Mouse (Mus musculus): ENCODE measurements around the gene Fancc.

DNA sequence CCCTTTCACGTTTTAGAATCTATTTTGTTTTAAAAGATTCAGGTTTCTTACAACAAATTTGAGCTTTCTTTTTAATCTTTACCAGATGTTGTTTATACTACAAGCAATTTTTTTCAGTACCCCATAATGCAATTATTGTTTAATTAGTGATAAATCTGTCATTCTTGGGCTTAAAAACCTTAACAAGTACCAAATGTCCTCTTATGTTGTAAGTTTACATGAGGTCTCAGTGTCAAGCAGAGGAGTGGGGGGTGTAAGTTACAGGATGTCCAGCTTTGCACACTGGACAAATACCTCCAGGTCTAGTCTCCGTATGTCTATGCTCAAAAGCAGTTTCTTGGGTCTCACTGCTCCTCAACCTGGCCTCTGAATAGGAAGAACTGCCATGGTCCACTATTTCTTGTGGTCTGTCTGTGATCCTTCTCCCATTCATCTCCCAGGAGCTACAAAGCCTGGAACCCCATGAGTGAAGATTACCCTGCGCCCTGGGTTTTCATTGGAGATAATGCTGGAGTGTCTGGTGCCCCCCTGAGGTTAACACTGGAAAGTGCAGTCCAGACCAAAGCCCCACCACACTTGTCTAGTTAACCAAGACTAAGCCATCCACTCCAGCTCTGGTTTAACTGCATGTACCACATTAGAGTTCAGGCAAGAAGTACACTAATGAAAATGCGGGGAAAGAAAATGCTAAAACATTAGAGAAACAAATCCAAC lies 161.5 kb downstream of the Fancc start:
- TF ChIP-seq CTCF (IDR thresholded peaks at IDR 0.05; ENCODE audit: borderline replicate concordance, insufficient read depth, low read depth, low read length) (peak; percentile 73), POLR2A (IDR thresholded peaks at IDR 0.05; ENCODE audit: borderline replicate concordance, insufficient read depth, low read length) (no peak)
